Mouse (Mus musculus) E14TG2a.4 (cell line): Measurements from ENCODE around the gene Dgat2.

ENCODE experiments used
- H3K27me3 ChIP-seq: 2 replicates; pipeline ENCODE4 v1.6.1; 2014; ENCODE audit warnings: low read length, control low read depth; ENCODE audit not compliant: insufficient read depth
- H3K36me3 ChIP-seq: 2 replicates; pipeline ENCODE4 v1.6.1; 2014; ENCODE audit warnings: low read length, control low read depth; ENCODE audit not compliant: insufficient read depth
- H3K4me1 ChIP-seq: replicated peaks from 2 replicates; pipeline ENCODE4 v1.6.1; 2014; ENCODE audit warnings: low read depth, low read length, control low read depth
- H3K4me3 ChIP-seq: replicated peaks from 2 replicates; pipeline ENCODE4 v1.5.1; 2014; ENCODE audit warnings: mild to moderate bottlenecking, low read length
- H3K9me3 ChIP-seq: 2 replicates; pipeline ENCODE4 v1.6.1; 2014; ENCODE audit warnings: low read length, control low read depth
- CTCF ChIP-seq: conservative IDR thresholded peaks from 2 replicates; pipeline ENCODE4 v1.5.1; 2014; ENCODE audit warnings: low read length
- NANOG ChIP-seq: IDR thresholded peaks from 2 replicates; pipeline ENCODE4 v1.6.1; 2014; ENCODE audit warnings: borderline replicate concordance, low read length, mixed read lengths
- POU5F1 ChIP-seq: IDR thresholded peaks from 2 replicates; pipeline ENCODE4 v1.6.1; 2014; ENCODE audit warnings: low read length, borderline replicate concordance

Dgat2 gene

DNA sequence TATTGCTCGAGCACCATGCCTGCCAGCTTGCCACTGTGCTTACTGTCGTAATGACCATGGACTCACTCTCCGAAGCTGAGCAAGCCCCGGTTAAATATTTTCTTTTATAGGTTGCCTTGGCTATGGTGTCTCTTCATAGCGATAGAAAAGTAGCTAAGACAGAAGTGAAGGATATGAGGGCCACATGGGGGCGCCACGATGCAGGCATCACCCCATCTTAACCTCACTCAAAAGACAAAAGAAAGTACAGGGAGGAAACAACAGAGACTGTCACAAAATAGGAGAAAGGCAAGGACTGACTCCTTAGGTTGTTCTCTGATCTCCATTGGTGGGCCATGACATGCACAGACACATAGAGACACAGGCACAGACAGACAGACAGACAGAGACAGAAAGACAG is 41.7 kb upstream of the Dgat2 start:
- peak; percentile 22; the same call in 1 of the 2 replicates for TF ChIP-seq CTCF
- TF ChIP-seq NANOG, result no peak
- H3K4me3 ChIP-seq, result no peak overlapping the region

DNA sequence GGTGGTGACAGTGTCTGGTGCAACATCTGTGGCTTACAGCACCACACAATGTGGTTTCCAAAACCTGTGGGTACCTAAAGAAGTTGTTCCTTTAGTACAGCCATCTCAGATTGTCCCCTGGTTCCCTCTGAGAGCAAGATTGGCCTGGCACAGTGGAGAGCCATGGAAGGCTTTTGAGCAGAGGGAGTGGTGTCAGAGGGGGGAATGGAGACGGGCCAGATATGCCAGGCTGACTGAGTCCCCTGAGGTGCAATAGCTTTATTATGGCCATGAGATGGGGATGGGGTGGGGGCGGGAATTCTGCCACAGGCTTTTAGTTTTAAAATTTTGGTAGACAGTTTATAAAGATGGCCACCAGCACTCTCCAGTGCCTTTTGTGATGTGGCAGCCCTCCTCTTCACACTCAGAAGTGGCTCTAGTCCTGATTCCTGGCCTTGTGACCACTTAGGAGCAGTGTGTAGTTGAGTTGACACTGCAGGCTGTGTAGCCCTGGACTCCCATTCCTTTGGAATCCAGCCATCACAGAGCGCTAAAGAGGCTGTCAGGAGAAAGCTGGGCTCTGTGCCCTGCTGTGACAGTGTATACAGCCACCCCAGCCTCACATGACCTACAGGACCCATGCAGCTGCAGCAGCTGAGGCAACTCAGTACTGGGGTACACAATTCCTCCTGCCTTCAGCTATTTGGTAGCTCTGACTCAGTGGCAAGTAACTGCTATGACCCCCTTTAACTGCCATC is 35.0 kb upstream of the Dgat2 start:
- Histone ChIP-seq H3K4me3 (no peak overlapping the region), H3K4me1 (no peaks in the 10 kb centered on the region), H3K9me3 (no peaks in the 10 kb centered on the region), H3K27me3 (peaks cover 37% of the 10 kb centered on the region), H3K36me3 (no peaks in the 10 kb centered on the region)
- TF ChIP-seq NANOG, result no peak
- no peak for TF ChIP-seq POU5F1
- no peak for TF ChIP-seq CTCF

More for the DNA sequence above, 41.7 kb upstream of the Dgat2 start:
- no peaks in the 10 kb centered on the region for H3K9me3 ChIP-seq
- no peaks in the 10 kb centered on the region for H3K36me3 ChIP-seq
- H3K4me1 ChIP-seq, result 0 out of 2 replicates have a peak, but pooled peaks cover 3% of the 10 kb centered on the region
- peaks cover 38% of the 10 kb centered on the region for H3K27me3 ChIP-seq

GRCm38 (mm10) chr7:99215347-99215855 is 32.9 kb upstream of the Dgat2 start:
- Histone ChIP-seq H3K4me3 (no peak overlapping the region), H3K36me3 (no peaks in the 10 kb centered on the region), H3K4me1 (no peaks in the 10 kb centered on the region), H3K9me3 (no peaks in the 10 kb centered on the region), H3K27me3 (peaks cover 25% of the 10 kb centered on the region; the same call in 1 of the 2 replicates)
- no peak for TF ChIP-seq POU5F1
- TF ChIP-seq CTCF, result no peak
- TF ChIP-seq NANOG, result no peak

DNA sequence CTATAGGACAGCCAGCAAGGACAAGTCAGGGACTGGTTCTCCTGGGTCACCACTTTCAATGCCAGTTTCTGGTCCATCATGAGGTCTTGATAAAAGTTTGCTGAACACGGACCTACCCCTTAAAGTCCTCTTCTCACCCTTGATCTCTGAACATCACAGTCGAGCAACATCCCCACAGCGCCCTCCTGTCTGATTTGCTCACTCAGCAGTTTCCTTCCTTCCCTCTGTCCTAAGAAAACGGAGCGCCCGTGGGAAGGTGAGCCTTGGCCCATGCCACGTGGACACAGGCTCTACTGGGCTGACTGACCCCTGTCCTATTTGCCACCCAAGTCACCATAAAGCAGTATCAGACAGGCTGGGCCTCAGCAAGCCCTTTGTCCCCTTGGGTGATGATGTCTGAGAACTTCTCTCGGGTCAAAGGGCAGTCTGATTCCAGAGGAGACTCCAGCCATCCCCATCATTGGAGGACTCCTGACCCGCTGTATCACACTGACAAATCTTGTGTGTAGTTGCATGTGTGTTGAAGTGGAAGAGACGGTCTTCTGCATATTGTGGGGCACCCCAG is 32.2 kb upstream of the Dgat2 start:
- H3K4me3 ChIP-seq, result no peak overlapping the region
- no peaks in the 10 kb centered on the region for H3K36me3 ChIP-seq
- peaks cover 26% of the 10 kb centered on the region; the same call in 1 of the 2 replicates for H3K27me3 ChIP-seq
- no peak for TF ChIP-seq CTCF
- no peak for TF ChIP-seq NANOG
- TF ChIP-seq POU5F1, result no peak
- H3K9me3 ChIP-seq, result no peaks in the 10 kb centered on the region
- no peaks in the 10 kb centered on the region for H3K4me1 ChIP-seq

- Histone ChIP-seq H3K9me3 (no peaks in the 10 kb centered on the region), H3K36me3 (no peaks in the 10 kb centered on the region), H3K4me3 (no peak overlapping the region), H3K4me1 (no peaks in the 10 kb centered on the region), H3K27me3 (peaks cover 15% of the 10 kb centered on the region; the same call in 1 of the 2 replicates)
- TF ChIP-seq CTCF, result no peak
- no peak for TF ChIP-seq POU5F1
- no peak for TF ChIP-seq NANOG
These were observed 31.2 kb upstream of the Dgat2 start for GRCm38 (mm10) chr7:99213686-99214085.

DNA sequence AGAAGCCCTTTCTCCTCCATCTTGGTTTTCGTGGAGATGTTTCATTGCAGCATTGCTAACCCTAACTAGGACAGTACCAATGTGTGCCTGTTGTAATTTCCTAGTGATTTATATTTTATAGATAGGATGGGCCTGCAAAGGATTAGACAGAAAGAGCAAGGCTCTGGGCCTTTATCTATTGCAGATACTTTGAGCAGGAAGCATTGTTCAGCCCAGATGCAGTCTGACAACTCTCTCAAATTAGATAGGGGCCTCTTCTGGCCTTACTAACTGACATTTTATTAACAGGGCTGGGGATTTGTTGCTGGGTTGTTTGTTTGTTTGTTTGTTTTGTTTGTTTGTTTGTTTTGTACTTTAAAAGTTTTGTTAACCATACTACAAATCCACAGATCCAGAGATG is 30.5 kb upstream of the Dgat2 start:
- Histone ChIP-seq H3K9me3 (no peaks in the 10 kb centered on the region), H3K36me3 (no peaks in the 10 kb centered on the region), H3K27me3 (peaks cover 11% of the 10 kb centered on the region; the same call in 1 of the 2 replicates), H3K4me1 (no peaks in the 10 kb centered on the region), H3K4me3 (no peak overlapping the region)
- TF ChIP-seq POU5F1 (no peak), NANOG (no peak), CTCF (no peak)

DNA sequence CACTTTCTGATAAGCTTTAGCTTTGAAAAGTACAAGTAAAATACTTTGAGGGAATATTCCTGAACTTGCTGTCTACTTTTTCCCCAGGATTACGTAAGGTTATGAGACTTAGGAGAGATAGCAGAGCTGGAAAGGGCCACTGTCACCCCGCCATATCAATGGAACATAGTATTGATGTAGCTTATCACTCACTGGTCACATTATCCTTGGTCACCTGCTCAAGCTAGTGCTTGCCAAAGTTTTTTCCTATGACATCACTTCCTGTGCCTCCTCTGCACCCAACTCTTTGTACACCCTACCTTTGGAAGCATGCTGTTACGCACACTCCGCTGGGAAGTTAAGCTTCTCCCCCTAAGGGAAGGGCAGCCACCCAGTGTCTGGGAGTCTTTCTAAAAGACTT is 26.2 kb upstream of the Dgat2 start:
- TF ChIP-seq NANOG (no peak), CTCF (no peak), POU5F1 (no peak)
- no peaks in the 10 kb centered on the region for H3K36me3 ChIP-seq
- H3K27me3 ChIP-seq, result peaks cover 25% of the 10 kb centered on the region
- no peaks in the 10 kb centered on the region for H3K9me3 ChIP-seq
- no peak overlapping the region for H3K4me3 ChIP-seq
- H3K4me1 ChIP-seq, result no peaks in the 10 kb centered on the region

DNA sequence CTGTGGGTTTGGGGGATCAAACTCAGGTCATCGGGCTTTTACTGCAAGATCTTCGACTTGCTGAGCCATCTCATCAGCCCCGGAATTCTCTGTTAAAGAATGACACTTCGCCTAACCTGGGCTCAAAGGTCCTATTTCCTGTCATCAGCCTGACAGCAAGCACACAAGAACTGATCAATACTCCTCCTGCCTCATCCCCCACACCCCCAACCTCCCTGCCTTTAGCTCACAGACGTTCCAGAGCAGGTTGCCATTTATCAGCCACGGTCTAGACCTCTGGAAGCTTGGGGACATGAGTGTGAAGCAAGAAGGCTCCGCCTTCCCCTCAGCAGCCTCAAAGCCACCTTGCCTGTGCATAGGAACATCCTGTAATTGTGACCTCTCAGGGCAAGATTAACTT is 23.8 kb upstream of the Dgat2 start:
- TF ChIP-seq CTCF, result no peak
- no peak for TF ChIP-seq NANOG
- no peak for TF ChIP-seq POU5F1
- no peaks in the 10 kb centered on the region for H3K9me3 ChIP-seq
- no peaks in the 10 kb centered on the region for H3K36me3 ChIP-seq
- H3K4me3 ChIP-seq, result no peak overlapping the region
- peaks cover 27% of the 10 kb centered on the region for H3K27me3 ChIP-seq
- H3K4me1 ChIP-seq, result no peaks in the 10 kb centered on the region
